Mouse (Mus musculus) neural tube, embryonic 15.5 days (tissue): Measurements from ENCODE around the gene Lmo7. TPM values are rescaled to one million over a fixed set of nuclear protein-coding genes. Genes with fewer than 3 reads are reported as not detected.

Experiments used
- ATAC-seq: fragments of 200-750 bp; cut with Nextera tagmentation; 2 replicates; pipeline ENCODE4 v1.8.0; 2017; ENCODE audit warnings: mild to moderate bottlenecking, moderate TSS enrichment, moderate library complexity; ENCODE audit not compliant: low FRiP score
- H3K27ac ChIP-seq: fragments of 300-500 bp; sonication (generic); replicated peaks from 2 replicates; pipeline ENCODE4 v1.5.1; 2015; ENCODE audit warnings: mild to moderate bottlenecking, inconsistent platforms
- H3K27me3 ChIP-seq: fragments of 300-500 bp; sonication (generic); replicated peaks from 2 replicates; pipeline ENCODE4 v1.6.1; 2015; ENCODE audit warnings: inconsistent platforms
- H3K36me3 ChIP-seq: fragments of 300-500 bp; sonication (generic); 2 replicates; pipeline ENCODE4 v1.6.1; 2015; ENCODE audit warnings: inconsistent platforms
- H3K4me1 ChIP-seq: fragments of 300-500 bp; sonication (generic); 2 replicates; pipeline ENCODE4 v1.6.1; 2015; ENCODE audit warnings: inconsistent platforms
- H3K4me2 ChIP-seq: fragments of 300-500 bp; sonication (generic); 2 replicates; pipeline ENCODE4 v1.6.1; 2015; ENCODE audit warnings: inconsistent platforms, mild to moderate bottlenecking, moderate library complexity
- H3K4me3 ChIP-seq: fragments of 300-500 bp; sonication (generic); replicated peaks from 2 replicates; pipeline ENCODE4 v1.5.1; 2015; ENCODE audit warnings: mild to moderate bottlenecking, inconsistent platforms
- H3K9ac ChIP-seq: fragments of 300-500 bp; sonication (generic); replicated peaks from 2 replicates; pipeline ENCODE4 v1.6.1; 2015; ENCODE audit warnings: mild to moderate bottlenecking, inconsistent platforms
- H3K9me3 ChIP-seq: fragments of 300-500 bp; sonication (generic); replicated peaks from 2 replicates; pipeline ENCODE4 v1.6.1; 2016; ENCODE audit warnings: inconsistent platforms
- WGBS: fragments of 180-500 bp; shearing (Covaris S2); methylation state at CpG from one replicate; pipeline ENCODE4 v1.1.7; 2015; ENCODE audit warnings: mixed read lengths; 5-methylcytosine and 5-hydroxymethylcytosine counted together
- polyA plus RNA-seq: library from polyadenylated mRNA; unstranded; fragments of >200 nt; fragmentation: Nextera tagmentation; extraction: Ambion mirVana; gene quantifications from 2 replicates; pipeline ENCODE4 v1.2.1, GENCODE M21; 2015

Gene Lmo7
- polyA plus RNA-seq, 1 experiment from 2014 or later, result 2.6 TPM

GRCm38 (mm10) chr14:101973171-101973570, 243.4 kb downstream of the Lmo7 start:
- H3K27ac ChIP-seq, result no peak overlapping the region
- H3K4me3 ChIP-seq, result no peak overlapping the region
- no peak overlapping the region for H3K4me2 ChIP-seq
- no peaks in the 10 kb centered on the region for H3K36me3 ChIP-seq
- 60% methylated on average over 6 of the region's 6 CpGs for WGBS
- no peak overlapping the region for H3K9ac ChIP-seq
- ATAC-seq, result no peak
- H3K9me3 ChIP-seq, result no peaks in the 10 kb centered on the region
- no peaks in the 10 kb centered on the region for H3K4me1 ChIP-seq
- no peaks in the 10 kb centered on the region for H3K27me3 ChIP-seq

GRCm38 (mm10) chr14:101976021-101976685, 246.4 kb downstream of the Lmo7 start:
- no peak overlapping the region for H3K9ac ChIP-seq
- H3K4me2 ChIP-seq, result no peak overlapping the region
- H3K9me3 ChIP-seq, result no peaks in the 10 kb centered on the region
- ATAC-seq, result no peak
- H3K4me1 ChIP-seq, result no peaks in the 10 kb centered on the region
- H3K27me3 ChIP-seq, result no peaks in the 10 kb centered on the region
- no peak overlapping the region for H3K4me3 ChIP-seq
- H3K36me3 ChIP-seq, result no peaks in the 10 kb centered on the region
- no peak overlapping the region for H3K27ac ChIP-seq
- 82% methylated on average over 11 of the region's 11 CpGs for WGBS

Other genes starting within 250 kb of the Lmo7 start
- gene Tbc1d4, start 120.8 kb upstream of the Lmo7 start, polyA plus RNA-seq, result 8.4 and 8.7 TPM in 2 replicates
- gene Commd6, start 89.3 kb upstream of the Lmo7 start, polyA plus RNA-seq, result 90.4 and 92.4 TPM in 2 replicates
- gene Uchl3, start 76.0 kb upstream of the Lmo7 start, polyA plus RNA-seq, result 230 and 263 TPM in 2 replicates
- 0.69 and 0.82 TPM in 2 replicates for gene Gm9922, start 143 bp upstream of the Lmo7 start, polyA plus RNA-seq